8 mouse cellular contexts compared by ENCODE assay signal in the genomic region with DNA sequence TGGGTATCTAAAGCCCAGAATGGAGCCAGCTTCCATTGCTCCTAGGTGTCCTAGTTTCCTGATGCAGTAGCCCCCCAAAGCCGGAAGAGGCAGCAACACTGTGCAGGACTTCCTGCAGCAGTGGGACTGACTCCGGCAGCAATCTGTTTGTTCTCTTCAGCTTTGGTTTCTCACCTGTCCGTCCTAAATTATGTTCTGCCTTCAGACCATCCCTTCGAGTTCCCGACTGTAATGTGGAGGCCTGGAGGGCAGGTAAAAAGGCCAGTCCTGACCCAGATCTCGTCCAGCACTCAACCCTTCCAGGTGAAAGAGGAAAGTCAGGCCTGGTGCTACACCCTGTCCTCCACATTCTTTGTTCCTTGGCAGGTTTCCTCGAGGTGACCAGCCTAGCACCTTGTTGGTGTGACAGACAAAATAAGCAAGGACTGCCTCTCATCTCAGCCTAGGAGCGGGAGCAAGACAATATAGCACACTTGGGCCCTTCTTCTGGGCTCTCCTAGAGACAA. TPM values are rescaled to one million over a fixed set of nuclear protein-coding genes. Genes with fewer than 3 reads are reported as not detected.
DNase-seq lines count a peak whose midpoint lies in the region; ATAC-seq lines count a peak whose summit lies in the region.

No protein-coding gene starts in this region.

- H3K27me3 ChIP-seq in kidney, embryonic 16.5 days (ENCODE audit: insufficient read depth, low read length): no peaks in the 10 kb centered on the region
- H3K27me3 ChIP-seq in hindbrain, embryonic 14.5 days (ENCODE audit: control insufficient read depth, insufficient read depth, low read length): no peaks in the 10 kb centered on the region

- H3K4me1 ChIP-seq in kidney, embryonic 16.5 days (ENCODE audit: insufficient read depth, low read length): peaks cover 90% of the 10 kb centered on the region
- peaks cover 46% of the 10 kb centered on the region for H3K4me1 ChIP-seq in brown adipose tissue, adult 24 weeks (ENCODE audit: control insufficient read depth, insufficient read depth, insufficient read length, low read length)
- peaks cover 86% of the 10 kb centered on the region for H3K4me1 ChIP-seq in hindbrain, embryonic 14.5 days (replicated peaks; ENCODE audit: control insufficient read depth, insufficient read depth, low read length)

- H3K36me3 ChIP-seq in kidney, embryonic 16.5 days (ENCODE audit: insufficient read depth, low read length): no peaks in the 10 kb centered on the region
- H3K36me3 ChIP-seq in hindbrain, embryonic 14.5 days (replicated peaks; ENCODE audit: control insufficient read depth, insufficient read depth): no peaks in the 10 kb centered on the region

- no peak for DNase-seq in kidney, adult 9 months
- DNase-seq in hindbrain, embryonic 14.5 days (ENCODE audit: low spot score): peak; percentile 37
- DNase-seq in lung, postnatal 14 days: peak; percentile 48
- DNase-seq in ovary, postnatal 36 days (ENCODE audit: low spot score): no peak
- DNase-seq in left cerebral cortex, adult 8-10 months (ENCODE audit: low spot score in 2 of 2): no peak
- no peak for DNase-seq in gastrocnemius, postnatal 25 days

- peak overlapping the region; percentile 73 for H3K9ac ChIP-seq in kidney, embryonic 16.5 days (replicated peaks; ENCODE audit: low read length)
- peak overlapping the region; percentile 63 for H3K9ac ChIP-seq in hindbrain, embryonic 14.5 days

- WGBS in kidney, embryonic 16.5 days: 18% methylated on average over 8 of the region's 8 CpGs
- WGBS in hindbrain, embryonic 14.5 days: 28% methylated on average over 8 of the region's 8 CpGs

- ATAC-seq in kidney, embryonic 16.5 days (ENCODE audit: low FRiP score, low TSS enrichment): no peak
- ATAC-seq in hindbrain, embryonic 14.5 days (ENCODE audit: low FRiP score): no peak

- H3K4me3 ChIP-seq in kidney, embryonic 16.5 days (ENCODE audit: low read length): peak overlapping the region; percentile 5; the same call in 1 of the 2 replicates
- 0 out of 2 replicates have a peak overlapping the region, but pooled peaks have one; percentile 9 for H3K4me3 ChIP-seq in brown adipose tissue, adult 24 weeks (ENCODE audit: insufficient read depth, low read depth, low read length)
- H3K4me3 ChIP-seq in hindbrain, embryonic 14.5 days (replicated peaks; ENCODE audit: low read length): no peak overlapping the region

- H3K27ac ChIP-seq in kidney, embryonic 16.5 days (ENCODE audit: low read length): peak overlapping the region; percentile 100
- H3K27ac ChIP-seq in brown adipose tissue, adult 24 weeks (replicated peaks; ENCODE audit: low read depth, low read length): peak overlapping the region; percentile 64
- peak overlapping the region; percentile 100 for H3K27ac ChIP-seq in hindbrain, embryonic 14.5 days

- H3K9me3 ChIP-seq in kidney, embryonic 16.5 days (ENCODE audit: low read length): no peaks in the 10 kb centered on the region
- H3K9me3 ChIP-seq in hindbrain, embryonic 14.5 days (ENCODE audit: control insufficient read depth, low read length): no peaks in the 10 kb centered on the region

- H3K4me2 ChIP-seq in kidney, embryonic 16.5 days (replicated peaks; ENCODE audit: low read depth, low read length): peak overlapping the region; percentile 77
- peak overlapping the region; percentile 90 for H3K4me2 ChIP-seq in hindbrain, embryonic 14.5 days (replicated peaks)

RNA-seq across cellular contexts. Expression of a gene that starts 6.3 kb away (rescaled TPM):
- 30.3 and 30.4 TPM in 2 replicates for polyA plus RNA-seq in kidney, embryonic 16.5 days (2015; fragmentation: Nextera tagmentation; extraction: Ambion mirVana)
- polyA plus RNA-seq in brown adipose tissue, adult 24 weeks (2012; ENCODE audit: insufficient read depth, insufficient read length, missing spikeins): 7.1 and 23.0 TPM in 2 replicates
- 64.5 and 65.5 TPM in 2 replicates for polyA plus RNA-seq in hindbrain, embryonic 14.5 days (2014; fragmentation: Nextera tagmentation; extraction: Ambion mirVana)
- total RNA-seq in left cerebral cortex, adult 8-10 months (2022): 10 to 100 TPM; 60.7 to 74.9 (median 68.5) TPM
- total RNA-seq in gastrocnemius, postnatal 25 days (2021): 10 to 100 TPM; 22.0 to 24.0 TPM

RNA-seq across cellular contexts. Expression of a gene that starts 56.0 kb away (rescaled TPM):
- 24.0 and 24.9 TPM in 2 replicates for polyA plus RNA-seq in kidney, embryonic 16.5 days (2015; fragmentation: Nextera tagmentation; extraction: Ambion mirVana)
- 15.9 and 16.4 TPM in 2 replicates for polyA plus RNA-seq in brown adipose tissue, adult 24 weeks (2012; ENCODE audit: insufficient read depth, insufficient read length, missing spikeins)
- 46.8 and 52.1 TPM in 2 replicates for polyA plus RNA-seq in hindbrain, embryonic 14.5 days (2014; fragmentation: Nextera tagmentation; extraction: Ambion mirVana)
- total RNA-seq in left cerebral cortex, adult 8-10 months (2022): 100 to 1,000 TPM in 1 of 4 experiments, 10 to 100 TPM in 3; 95.7 to 109 (median 99.4) TPM
- total RNA-seq in gastrocnemius, postnatal 25 days (2021): 10 to 100 TPM; 22.7 to 32.3 TPM

Comparison
In these comparisons a context has a peak if more than half of its experiments do, and no peak if none do; other contexts are left out.
1. DNase-seq: peak in hindbrain, embryonic 14.5 days (single experiment) and lung, postnatal 14 days (single experiment); none in kidney, adult 9 months (single experiment), ovary, postnatal 36 days (single experiment), left cerebral cortex, adult 8-10 months (0 of 2) and gastrocnemius, postnatal 25 days (single experiment).
2. Peak in every context shown above with its lines, with median percentiles within 50 percentile points of each other: H3K27ac ChIP-seq.